Mouse (Mus musculus) adipocyte (in vitro differentiated cells): ENCODE data around the gene Gjb3.
A peak's percentile ranks its signal among the peaks of the same experiment; 100 is the strongest.

Experiments used
- DNase-seq: peaks from one replicate; pipeline ENCODE4 v3.0.0-alpha.2; 2016; ENCODE audit warnings: low spot score

Gjb3 gene

DNA sequence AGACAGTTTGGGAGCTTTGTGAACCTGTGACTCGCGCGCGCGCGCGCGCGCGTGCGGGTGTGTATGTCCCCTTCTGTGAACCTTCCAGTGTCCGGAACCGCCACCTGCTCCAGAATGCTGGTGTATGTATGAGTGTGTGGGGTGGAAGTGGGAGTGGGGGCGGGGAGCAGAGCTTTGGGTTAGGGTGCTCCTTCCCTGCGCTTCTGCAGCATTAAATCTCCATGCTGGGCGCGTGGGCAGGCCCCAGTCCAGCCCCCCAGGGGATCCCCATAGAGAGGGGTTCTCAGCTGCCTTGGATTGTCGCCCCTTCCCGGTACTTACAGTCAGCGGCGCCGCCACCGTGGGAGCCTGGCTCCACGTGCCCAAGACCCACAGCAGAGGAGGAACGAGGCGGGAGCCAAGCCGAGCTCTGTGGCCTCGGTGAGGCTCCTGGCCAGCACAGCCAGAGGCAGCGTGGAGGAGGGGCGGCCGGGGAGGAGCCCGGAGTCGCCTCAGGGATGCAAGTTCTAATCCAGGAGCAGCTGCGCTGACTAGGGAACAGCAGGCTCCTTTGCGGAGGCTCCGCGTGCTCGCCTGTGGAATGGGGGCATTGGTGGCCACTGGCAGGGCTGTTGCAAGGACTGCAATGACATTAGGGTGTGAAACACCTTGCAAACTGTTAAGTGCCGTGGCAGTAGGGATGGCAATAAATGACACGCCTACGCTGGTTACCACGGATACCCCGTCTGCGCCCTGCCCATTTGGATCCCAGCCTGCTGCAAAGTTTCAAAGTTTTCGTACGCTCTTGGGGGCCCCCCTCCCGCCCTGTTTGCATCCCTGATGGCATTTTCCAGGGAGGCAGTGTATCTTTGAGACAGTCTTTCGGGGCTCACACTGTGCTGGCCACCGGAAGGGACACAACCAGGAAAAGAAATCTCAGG is at the start of gene Gjb3:
Gjb3 (minus strand) TSS at position 664 of the 920 bp plus-strand sequence.
- no peak for DNase-seq

DNA sequence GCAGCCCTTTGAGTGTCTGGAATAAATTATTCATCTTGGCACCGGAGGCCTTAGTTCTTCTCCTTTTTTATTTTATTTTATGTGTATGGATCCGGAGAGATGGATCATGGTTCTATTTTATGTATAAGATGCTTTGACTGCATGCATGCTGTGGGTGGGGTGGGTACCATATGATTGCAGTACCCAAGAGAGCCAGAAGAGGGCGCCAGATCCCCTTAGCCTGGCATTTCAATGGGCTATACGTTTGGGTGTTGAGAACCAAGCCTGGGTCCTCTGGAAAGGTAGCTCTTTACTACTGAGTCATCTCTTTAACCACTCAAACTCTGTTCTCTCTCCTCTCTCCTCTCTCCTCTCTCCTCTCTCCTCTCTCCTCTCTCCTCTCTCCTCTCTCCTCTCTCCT is 46.7 kb upstream of the Gjb3 start:
- DNase-seq = no peak

DNA sequence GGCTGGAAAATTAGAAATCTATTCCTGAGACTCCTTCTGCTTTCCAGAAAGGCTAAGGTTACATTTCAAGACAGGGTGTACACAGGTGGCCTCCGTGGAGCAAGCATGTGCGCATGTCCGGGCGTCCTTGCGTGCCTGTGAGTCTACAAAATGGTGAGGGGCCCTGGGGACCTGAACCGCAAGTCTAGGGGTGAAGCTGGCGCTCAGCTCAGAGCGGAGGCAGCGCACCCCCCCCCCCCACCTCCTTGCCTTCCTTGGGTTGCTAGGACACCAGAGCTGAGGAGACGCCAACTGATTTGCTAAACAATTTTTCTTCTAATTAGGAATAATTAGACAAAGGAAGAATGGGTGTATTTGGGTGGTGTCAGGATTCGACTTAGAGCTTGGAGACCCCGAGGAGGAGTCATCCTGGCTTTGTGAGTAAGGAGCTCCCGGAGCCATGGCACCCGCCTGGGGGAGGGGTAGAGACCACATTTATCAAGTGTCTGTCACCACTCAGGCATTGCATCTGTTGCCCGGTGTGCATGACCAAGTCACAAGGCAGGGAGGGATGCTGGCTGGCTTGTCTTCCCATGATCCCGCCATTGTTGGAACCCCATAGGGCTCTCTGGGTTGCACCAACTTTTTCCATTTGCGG is 45.0 kb upstream of the Gjb3 start:
- DNase-seq = no peak

DNA sequence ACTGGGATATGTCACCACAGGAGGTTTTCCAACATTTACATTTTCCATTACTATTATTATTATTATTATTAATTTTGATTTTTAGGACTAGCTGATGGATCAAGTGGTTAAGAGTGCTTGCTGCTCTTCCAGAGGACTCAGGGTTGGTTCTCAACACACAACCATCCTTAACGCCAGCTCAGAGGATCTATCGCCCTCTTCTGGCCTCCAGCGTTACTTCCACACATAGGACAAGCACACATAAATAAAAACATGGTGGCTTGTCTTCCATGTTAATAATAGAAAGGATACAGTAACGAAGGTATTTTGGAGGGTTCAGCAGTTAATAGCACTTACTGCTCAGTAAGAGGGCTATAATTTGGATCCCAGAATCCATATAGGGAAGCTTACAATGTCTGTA is 44.0 kb upstream of the Gjb3 start:
- DNase-seq = no peak

DNA sequence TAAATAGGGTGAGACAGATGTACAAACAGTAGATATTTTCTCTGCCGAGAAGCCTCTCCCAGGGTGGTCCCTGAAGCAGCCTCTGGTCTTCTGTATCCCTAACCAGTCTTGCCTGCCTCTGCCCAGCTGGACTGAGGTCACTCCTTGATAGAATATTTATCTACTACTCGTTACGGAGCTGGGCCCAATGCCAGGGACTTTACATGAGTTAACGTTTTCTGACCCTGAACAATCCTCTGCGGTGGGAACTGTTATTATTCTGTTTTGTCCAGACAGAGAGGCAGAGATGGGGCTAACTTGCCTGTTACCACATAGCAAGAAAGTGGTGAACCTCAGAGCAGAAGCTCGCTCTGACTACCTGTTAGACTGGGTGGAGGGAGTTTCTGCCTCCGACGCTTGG is 42.8 kb upstream of the Gjb3 start:
- DNase-seq = no peak

DNA sequence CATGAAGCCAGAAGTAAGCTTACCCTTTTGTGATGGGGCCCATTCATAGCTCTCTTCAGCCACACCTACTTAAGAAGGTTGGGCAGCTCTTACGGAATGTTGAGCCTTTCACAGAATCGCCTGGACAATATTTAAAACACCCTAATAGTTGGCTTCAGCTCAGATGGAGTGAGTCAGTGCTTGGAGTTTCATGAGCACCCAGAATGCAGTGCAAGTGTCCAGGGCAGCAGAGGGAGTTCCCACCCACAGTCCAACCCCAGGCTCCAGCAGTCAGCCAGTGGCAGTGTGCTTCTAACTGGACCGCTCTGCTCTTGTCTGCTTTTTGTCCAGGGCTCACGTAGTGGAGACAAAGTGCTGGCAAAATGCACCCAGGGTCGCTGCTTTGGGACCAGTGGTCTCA is 40.9 kb upstream of the Gjb3 start:
- DNase-seq = peak; percentile 28

DNA sequence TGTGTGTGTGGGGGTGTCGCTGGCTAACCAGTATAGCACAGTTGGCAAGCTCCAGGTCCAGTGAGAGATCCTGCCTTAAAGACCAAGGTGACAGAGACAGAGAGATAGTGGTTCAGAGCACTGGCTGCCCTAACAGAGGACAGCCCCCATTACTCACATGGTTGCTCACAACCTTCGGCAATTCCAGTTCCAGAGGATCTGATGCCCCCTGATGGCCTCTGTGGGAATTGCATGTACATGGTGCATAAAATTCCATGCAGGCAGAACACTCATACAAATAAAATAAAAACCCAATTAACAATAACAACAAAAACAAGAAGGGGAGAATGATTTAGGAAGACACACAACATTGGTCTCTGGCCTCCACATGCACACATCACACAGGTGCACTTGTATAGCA is 39.8 kb upstream of the Gjb3 start:
- DNase-seq = no peak

DNA sequence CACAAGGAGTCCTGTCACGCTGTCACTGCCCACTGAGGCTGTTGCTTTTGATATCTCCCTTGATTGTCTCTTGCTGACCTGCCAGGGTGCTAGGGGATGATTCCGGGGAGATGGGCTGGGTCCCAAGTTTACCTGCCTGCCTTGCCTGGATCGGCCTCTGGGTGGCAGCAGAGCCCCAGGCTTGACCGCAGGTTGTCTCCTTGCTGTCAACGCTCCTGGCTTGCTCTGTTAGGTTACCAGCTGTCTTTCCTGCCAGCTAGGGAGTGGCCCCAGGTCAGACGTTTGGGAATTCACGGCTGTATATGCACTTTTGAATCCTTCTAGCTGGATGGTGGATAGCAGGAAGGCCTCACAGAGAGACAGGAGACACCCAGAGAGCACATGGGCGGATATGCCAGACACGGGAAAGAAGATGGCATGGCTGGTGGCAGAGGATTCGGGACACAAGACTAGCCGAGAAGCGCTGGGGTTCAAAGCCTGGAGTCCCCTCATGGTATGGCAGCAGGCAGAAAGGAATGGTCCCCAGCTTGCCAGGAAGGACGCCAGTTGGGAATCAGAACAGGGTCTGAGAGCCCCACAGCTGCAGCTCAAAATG is 37.8 kb upstream of the Gjb3 start:
- DNase-seq = peak; percentile 42

DNA sequence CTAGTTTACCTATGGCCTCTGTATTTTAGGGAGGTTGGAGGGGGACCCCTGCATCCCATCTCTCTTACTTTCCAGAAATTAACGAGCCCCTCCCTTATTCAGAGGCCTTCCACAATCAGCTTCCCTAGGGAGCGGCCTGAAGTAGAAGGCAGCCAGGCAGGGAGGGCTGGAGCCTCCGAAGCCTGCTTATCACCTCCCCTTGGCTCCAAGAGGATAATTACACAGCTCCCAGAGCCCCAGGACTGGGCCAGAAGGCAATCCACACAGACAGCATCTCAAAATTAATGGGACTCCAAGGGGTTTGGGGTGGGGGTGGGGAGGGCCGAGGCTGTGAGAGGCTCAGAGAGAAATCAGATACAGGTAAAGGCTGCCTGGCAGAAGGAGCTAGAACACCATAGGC is 35.2 kb upstream of the Gjb3 start:
- no peak for DNase-seq

DNA sequence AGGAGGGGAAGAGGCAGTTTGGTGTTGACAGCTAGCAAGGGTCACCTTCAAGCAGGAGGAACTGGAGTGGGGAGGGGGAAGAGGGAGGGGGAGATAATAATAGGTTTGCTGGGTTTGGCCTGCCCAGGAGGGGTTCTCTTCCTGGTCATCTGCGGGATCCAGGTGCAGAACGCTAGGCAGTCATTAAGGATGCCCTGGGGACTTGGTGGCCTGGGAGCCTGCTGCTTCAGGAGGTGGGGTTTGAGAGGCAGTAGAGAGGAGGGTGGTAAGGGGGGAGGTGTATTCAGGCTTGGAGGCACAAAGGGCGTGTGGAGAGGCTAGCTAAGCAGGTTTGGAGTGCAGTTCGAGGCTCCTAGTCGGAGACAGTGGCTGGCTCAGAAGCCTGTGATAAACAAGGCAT is 34.8 kb upstream of the Gjb3 start:
- no peak for DNase-seq

DNA sequence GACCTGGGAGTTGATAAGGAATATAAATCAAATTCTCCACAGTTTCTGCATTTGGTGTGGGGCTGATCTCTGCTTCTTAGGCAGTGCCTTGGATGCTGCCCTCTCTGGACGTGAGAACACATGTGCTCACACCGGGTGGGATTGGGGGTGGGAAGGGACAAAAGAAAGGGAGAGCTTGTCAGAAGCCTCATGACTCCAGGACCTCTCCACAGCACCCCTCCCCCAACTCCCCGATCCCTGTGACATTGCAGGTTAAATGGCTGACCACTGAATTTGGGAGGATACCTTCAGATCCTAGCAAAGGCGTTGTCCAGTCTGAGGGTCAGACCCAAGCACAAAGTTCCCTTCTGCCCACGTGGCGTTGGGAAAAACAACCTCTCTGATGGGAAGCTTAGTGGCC is 33.8 kb upstream of the Gjb3 start:
- DNase-seq = no peak

DNA sequence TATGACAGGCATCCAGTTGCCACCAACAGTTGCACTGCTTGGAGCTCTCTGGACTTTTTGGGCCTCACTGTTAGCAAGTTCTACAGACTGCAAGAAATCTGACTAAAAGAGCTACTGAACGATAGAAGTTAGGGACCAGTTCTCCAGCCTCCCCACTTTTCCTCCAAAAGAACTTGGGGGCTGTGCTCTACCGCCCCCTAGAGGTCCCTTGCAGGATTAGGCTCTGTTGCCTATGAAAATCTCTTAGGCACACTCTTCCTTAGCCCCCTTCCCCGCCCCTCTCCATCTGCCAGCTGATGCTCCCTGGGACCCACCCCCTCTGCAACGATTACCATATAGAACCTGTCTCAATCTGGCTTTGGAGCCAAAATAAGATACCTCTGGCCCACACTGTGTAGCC is 32.7 kb upstream of the Gjb3 start:
- DNase-seq = no peak

DNA sequence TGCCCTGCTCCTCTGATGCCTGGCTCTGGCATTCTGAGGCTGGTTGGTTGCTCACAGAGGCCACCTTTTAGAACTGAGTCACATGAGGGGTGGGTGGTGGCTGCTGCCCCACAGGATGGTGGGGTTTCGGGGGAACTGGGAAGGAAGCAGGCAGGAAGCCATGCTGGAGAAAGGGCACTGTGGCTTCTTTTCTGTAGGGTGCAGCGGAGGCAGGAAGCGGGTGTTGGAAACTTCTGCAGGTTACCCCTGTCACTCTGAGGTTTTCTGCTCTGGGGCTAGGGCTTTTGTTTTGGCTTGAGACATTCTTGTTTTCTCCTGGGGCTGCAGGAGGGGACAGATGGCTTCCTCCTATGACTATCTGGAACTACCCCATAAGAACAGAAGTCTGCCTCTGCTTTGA is 31.9 kb upstream of the Gjb3 start:
- DNase-seq = no peak

DNA sequence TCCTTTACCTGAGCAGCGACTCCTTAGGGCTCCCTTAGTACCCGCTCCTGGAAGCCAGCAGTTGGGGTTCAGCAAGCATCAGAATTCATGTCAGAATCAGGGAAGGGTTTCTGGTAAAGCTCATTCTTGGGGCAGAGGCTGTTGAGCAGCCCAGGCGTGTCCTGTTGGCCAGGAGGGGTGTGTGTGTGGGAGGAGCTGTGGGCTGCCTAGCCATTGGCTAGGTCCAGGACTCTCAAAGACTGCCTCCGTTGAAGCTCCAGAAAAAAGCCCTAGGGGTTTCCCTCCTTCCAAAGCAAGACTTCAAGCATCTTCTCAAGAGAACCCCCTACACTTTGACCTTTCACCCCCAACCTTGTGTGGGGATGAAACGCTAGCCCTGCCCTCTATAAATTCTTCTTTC is 27.4 kb upstream of the Gjb3 start, which contains the start of gene Gjb5:
Gjb5 (minus strand) TSS at position 164 of the 400 bp plus-strand sequence.
- DNase-seq = no peak

DNA sequence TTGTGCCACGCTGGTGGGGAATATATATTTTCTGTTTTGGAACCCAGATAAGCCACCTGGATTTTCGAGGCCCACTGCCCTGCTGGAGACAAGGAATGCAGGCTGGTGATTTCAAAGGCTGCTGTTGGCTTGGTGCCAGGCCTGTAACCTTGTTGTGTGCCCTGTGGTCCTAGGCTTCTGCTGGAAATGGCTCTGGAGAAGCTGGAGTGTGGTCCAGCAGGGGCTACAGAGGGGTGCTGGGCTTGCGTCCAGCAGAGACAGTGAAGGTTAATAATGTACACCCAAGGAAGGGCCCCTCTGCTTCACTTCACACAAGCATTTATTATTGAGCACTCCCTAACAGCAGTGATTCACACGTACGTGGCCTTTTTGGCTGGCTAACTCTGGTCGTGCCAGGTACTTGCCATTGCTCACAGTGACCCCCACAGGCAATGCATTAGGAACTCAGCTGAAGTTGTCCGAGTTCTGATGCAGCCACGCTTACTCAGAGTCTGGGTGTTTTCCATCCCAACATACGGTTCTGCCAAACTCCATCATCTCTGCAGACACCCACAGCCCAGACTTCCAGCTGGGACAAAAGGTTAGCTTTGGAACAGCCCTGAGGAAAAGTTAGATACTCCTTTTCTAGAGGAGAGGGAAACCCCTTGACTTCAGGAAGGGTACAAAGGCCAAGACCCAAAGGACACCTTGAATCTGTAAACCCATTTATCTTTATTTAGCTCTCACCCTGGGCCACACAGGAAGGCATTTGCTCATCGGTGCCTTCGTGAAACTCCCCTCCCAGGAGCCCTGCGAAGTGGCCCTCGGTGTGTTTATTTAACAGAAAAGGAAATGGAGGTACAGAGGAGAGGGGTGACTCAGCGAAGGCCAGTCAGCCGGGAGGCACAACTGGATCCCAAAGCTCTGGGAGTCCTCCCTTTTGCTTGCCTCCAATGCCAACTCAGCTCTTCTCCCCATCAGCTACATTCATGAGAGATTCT is 24.2 kb upstream of the Gjb3 start:
- peak; percentile 18 for DNase-seq

DNA sequence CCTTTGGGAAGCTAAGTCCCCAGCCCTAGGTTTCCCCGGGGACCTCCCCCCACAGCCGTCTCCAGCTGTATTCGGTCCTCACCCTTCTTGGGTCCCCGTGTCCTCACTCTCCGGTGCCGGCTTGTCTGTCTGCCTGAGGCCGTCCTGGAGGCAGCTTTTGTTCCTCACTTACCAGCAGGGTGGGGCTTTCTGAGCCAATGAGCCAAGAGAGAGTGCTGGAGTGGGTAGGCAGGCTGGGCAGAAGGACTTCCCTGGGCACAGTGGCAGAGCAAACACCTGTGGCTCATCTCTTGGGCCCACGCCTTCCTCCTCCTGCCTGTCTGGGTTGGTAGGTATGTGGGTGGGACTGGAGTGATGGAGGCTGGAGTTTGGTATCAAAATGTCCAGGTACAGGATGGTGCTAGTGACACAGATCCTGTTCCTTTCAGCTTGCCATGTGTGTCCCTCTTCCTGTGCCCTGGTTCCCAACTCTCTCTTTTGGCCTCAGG is 23.4 kb upstream of the Gjb3 start, which contains the start of gene Gjb4:
Gjb4 (minus strand) TSS at position 131 of the 488 bp plus-strand sequence.
- DNase-seq = no peak

DNA sequence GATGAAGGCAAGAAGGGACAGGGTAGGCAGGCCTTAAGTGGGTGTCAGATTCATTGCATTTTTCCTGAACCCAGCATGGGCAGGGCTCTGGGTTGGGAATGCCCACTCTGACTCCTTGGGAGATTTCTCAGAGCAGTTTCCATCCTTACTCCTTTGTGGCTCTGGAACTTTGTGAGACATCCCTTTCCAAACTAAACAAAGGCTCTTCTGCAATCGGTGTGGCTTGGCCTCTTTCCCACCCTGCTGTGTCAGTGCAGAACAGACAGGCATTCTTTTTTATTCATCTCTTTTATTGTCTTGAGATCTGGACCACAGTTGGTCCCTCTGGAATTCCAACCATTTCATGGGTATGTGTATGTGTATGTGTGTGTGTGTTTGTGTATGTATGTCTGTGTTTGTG is 21.9 kb upstream of the Gjb3 start:
- peak; percentile 64 for DNase-seq

DNA sequence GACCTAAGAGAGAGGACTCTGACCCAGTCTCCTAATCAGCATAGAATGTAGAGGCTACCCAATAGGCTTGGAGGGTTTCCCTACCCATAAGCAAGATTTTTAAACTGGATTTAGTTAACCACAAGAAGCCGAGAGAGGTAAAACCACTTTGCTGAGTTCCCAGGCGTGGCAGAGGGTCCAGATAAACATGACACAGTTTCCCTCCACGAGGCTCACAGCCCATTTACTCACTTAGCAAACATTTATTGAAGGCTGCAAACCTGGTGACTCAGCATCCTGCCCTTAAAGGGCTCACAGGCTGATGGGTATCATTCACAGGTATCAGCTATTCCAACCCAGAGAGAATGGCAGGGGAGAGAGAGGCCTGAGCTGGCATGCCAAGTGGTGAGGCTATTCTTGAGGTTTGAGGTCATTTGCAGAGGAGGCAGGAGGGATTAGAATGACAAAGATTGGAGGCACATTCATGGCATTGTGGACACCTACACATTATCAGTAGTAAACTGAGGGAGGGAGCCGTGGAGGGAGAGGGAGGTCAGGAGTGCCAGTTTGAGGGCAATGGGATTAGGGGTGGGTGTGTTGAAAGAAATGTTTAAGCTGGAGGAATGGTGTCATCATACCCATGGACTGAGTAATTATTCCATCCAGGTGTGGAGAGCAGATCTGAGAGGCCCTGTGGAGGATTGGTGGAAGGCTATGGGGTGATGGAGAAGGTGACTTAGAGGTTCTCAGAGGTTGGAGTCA is 19.1 kb upstream of the Gjb3 start:
- no peak for DNase-seq

DNA sequence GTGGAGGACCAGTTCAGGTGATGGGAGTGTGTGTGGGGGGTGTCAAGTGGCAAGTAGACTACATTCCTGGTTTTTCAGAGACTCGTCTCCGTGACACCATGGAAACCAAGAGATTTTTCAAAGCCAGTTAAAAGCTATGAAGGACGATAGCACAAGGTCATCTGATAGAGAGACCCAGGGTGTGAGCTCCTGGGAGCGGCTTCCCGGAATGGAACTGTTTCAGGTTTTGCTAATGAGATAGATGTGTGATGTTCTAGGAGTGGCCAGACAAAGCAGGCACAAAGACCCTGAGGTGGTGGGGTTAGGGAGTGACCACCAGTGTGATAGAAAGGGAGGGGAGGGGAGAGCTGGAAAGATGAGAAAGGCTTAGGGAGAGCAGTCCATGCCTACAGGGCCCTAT is 14.4 kb upstream of the Gjb3 start:
- DNase-seq = no peak

DNA sequence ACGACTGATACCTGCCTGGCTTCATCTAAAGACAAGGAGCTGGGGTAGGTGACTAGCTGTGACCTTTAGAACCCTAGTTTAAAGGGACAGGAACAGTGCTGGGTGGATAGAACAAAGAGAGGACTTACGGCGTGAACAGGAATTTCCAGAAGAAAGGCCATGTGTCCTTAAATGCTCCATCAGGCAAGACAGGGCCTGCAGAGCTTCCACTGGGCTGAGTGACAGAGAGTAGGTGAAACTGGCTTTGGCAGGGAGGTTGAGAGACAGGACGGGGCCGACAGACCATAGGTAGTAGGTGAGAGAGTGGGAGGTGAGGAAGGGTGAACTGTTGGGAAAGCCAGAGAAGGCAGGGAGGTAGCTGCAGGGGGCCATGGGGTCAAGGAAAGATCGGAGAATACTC is 10.7 kb upstream of the Gjb3 start:
- no peak for DNase-seq

DNA sequence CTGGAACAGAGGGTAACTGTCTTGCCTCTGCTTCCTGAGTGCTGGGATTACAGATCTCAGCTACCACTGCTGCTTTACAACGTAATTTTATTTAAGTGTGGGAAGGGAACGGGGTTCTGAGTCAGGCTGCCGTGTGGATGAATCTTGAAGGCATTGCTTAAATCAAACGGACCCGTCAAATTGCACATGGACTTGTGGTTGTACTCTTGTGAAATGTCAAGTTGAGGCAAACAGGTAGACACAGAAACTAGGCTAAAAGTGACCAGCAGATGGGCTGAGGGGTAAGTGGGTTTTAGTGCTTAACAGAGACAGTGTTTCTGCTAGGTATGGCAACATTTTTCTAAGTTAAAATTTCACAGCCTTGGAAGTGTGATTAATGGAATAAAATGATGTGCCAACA is 7.0 kb upstream of the Gjb3 start:
- no peak for DNase-seq
